Mouse (Mus musculus) layer of hippocampus, postnatal 10 days (tissue): Measurements from ENCODE around the gene Hnf1b. TPM values are rescaled to one million over a fixed set of nuclear protein-coding genes. Genes with fewer than 3 reads are reported as not detected.

Source experiments
- DNase-seq, 2 experiments: peaks; one replicate each; pipeline ENCODE4 v3.0.0; 2021; ENCODE audit warnings: low spot score in 2 of 2
- total RNA-seq, 2 experiments: library from RNA; stranded (reverse); gene quantifications; 2 replicates each; pipeline ENCODE4 v1.2.3; 2021

Hnf1b gene
- total RNA-seq, 2 experiments from 2014 or later = 0.21 TPM; not detected in 1

GRCm38 (mm10) chr11:83893325-83893724 is 43.5 kb downstream of the Hnf1b start:
- no peak for DNase-seq

GRCm38 (mm10) chr11:83896430-83897410 is 46.9 kb downstream of the Hnf1b start:
- DNase-seq = no peak

- no peak for DNase-seq
Observed at GRCm38 (mm10) chr11:83897569-83897968, 47.7 kb downstream of the Hnf1b start.

GRCm38 (mm10) chr11:83902812-83903211 is 52.9 kb downstream of the Hnf1b start:
- DNase-seq = no peak

GRCm38 (mm10) chr11:83905756-83906155 is 55.9 kb downstream of the Hnf1b start:
- no peak for DNase-seq

- no peak for DNase-seq
Observed at GRCm38 (mm10) chr11:83908376-83908775, 58.5 kb downstream of the Hnf1b start.

- DNase-seq = no peak
Observed at GRCm38 (mm10) chr11:83913824-83914311, 64.0 kb downstream of the Hnf1b start.

GRCm38 (mm10) chr11:83914501-83914900 is 64.6 kb downstream of the Hnf1b start:
- no peak for DNase-seq

- DNase-seq = no peak
Observed at GRCm38 (mm10) chr11:83922600-83922999, 72.7 kb downstream of the Hnf1b start.

- DNase-seq = no peak
Observed at GRCm38 (mm10) chr11:83927097-83927496, 77.2 kb downstream of the Hnf1b start.

- no peak for DNase-seq
Observed at GRCm38 (mm10) chr11:83932506-83933106, 82.7 kb downstream of the Hnf1b start.

- no peak for DNase-seq
Observed at GRCm38 (mm10) chr11:83933376-83933775, 83.5 kb downstream of the Hnf1b start.

- DNase-seq = peak; percentile 83 to 84
Observed at GRCm38 (mm10) chr11:83935986-83936665, 86.3 kb downstream of the Hnf1b start.

GRCm38 (mm10) chr11:83938556-83938955 is 88.7 kb downstream of the Hnf1b start:
- DNase-seq = no peak

GRCm38 (mm10) chr11:83941950-83942840 is 92.3 kb downstream of the Hnf1b start, which contains the start of gene Ddx52:
Gene Ddx52, plus strand, starts transcription at chr11:83942062.
- DNase-seq = peak; percentile 82 to 87

Other genes with a start within 250 kb of the Hnf1b start
- gene Rpl9-ps1, start 204.4 kb upstream of the Hnf1b start, total RNA-seq = not detected
- gene Ccl3, start 200.7 kb upstream of the Hnf1b start, total RNA-seq = under 1 TPM in 1 of 2 experiments, not detected in 1; 0.62 TPM
- not detected for gene Ccl4, start 187.5 kb upstream of the Hnf1b start, total RNA-seq
- gene Wfdc17, start 146.1 kb upstream of the Hnf1b start, total RNA-seq = not detected
- gene Wfdc18, start 141.0 kb upstream of the Hnf1b start, total RNA-seq = not detected
- gene Wfdc21, start 103.1 kb upstream of the Hnf1b start, total RNA-seq = not detected
- 10 to 100 TPM; 19.6 to 20.8 TPM for gene Heatr6, start 96.4 kb upstream of the Hnf1b start, total RNA-seq
- gene Ddx52, start 92.0 kb downstream of the Hnf1b start, total RNA-seq = 10 to 100 TPM; 12.1 to 12.7 TPM
- gene Synrg, start 114.4 kb downstream of the Hnf1b start, total RNA-seq = 10 to 100 TPM; 52.6 to 54.5 TPM
- gene Dusp14, start 219.2 kb downstream of the Hnf1b start, total RNA-seq = 10 to 100 TPM; 15.9 to 17.3 TPM